Mouse (Mus musculus): ENCODE results near the gene Shkbp1. TPM values are rescaled to one million over a fixed set of nuclear protein-coding genes. Genes with fewer than 3 reads are reported as not detected.

Gene Shkbp1
- polyA plus RNA-seq, 1 experiment from 2014 or later, result 52.5 TPM

GRCm38 (mm10) chr7:27315958-27316357 is 39.9 kb downstream of the Shkbp1 start:
- no peak overlapping the region for H3K27ac ChIP-seq (replicated peaks; ENCODE audit: low read depth, low read length)
- no peaks in the 10 kb centered on the region for H3K36me3 ChIP-seq (ENCODE audit: control insufficient read depth, insufficient read depth, low read length)
- no peak overlapping the region for H3K4me3 ChIP-seq (replicated peaks; ENCODE audit: low read depth, low read length)
- 15% methylated on average over 7 of the region's 7 CpGs for WGBS
- H3K4me2 ChIP-seq (ENCODE audit: low read length), result no peak overlapping the region
- H3K9me3 ChIP-seq (ENCODE audit: control insufficient read depth, low read length), result peaks cover 4% of the 10 kb centered on the region; the same call in 1 of the 2 replicates
- no peaks in the 10 kb centered on the region for H3K4me1 ChIP-seq (ENCODE audit: control insufficient read depth, insufficient read depth, low read length)
- DNase-seq (peak; percentile 48), ATAC-seq (ENCODE audit: low FRiP score, low TSS enrichment) (peak; percentile 34; the same call in 1 of the 2 replicates)
- H3K9ac ChIP-seq (replicated peaks; ENCODE audit: low read length), result no peak overlapping the region
- H3K27me3 ChIP-seq (ENCODE audit: control insufficient read depth, insufficient read depth, low read length), result no peaks in the 10 kb centered on the region

- H3K9ac ChIP-seq (replicated peaks; ENCODE audit: low read length), result no peak overlapping the region
- peaks cover 4% of the 10 kb centered on the region; the same call in 1 of the 2 replicates for H3K9me3 ChIP-seq (ENCODE audit: control insufficient read depth, low read length)
- 91% methylated on average over 3 of the region's 3 CpGs for WGBS
- H3K4me3 ChIP-seq (replicated peaks; ENCODE audit: low read depth, low read length), result no peak overlapping the region
- H3K4me1 ChIP-seq (ENCODE audit: control insufficient read depth, insufficient read depth, low read length), result 0 out of 2 replicates have a peak, but pooled peaks cover 6% of the 10 kb centered on the region
- no peak overlapping the region for H3K4me2 ChIP-seq (ENCODE audit: low read length)
- DNase-seq, result no peak
- no peaks in the 10 kb centered on the region for H3K36me3 ChIP-seq (ENCODE audit: control insufficient read depth, insufficient read depth, low read length)
- H3K27ac ChIP-seq (replicated peaks; ENCODE audit: low read depth, low read length), result no peak overlapping the region
- H3K27me3 ChIP-seq (ENCODE audit: control insufficient read depth, insufficient read depth, low read length), result no peaks in the 10 kb centered on the region
- ATAC-seq (ENCODE audit: low FRiP score, low TSS enrichment), result no peak
These were observed 41.4 kb downstream of the Shkbp1 start for GRCm38 (mm10) chr7:27314393-27314792.

- 0 out of 2 replicates have a peak, but pooled peaks cover 10% of the 10 kb centered on the region for H3K4me1 ChIP-seq (ENCODE audit: control insufficient read depth, insufficient read depth, low read length)
- peaks cover 4% of the 10 kb centered on the region; the same call in 1 of the 2 replicates for H3K9me3 ChIP-seq (ENCODE audit: control insufficient read depth, low read length)
- peaks cover 4% of the 10 kb centered on the region; the same call in 1 of the 2 replicates for H3K27me3 ChIP-seq (ENCODE audit: control insufficient read depth, insufficient read depth, low read length)
- no peak for ATAC-seq (ENCODE audit: low FRiP score, low TSS enrichment)
- DNase-seq, result no peak
- H3K27ac ChIP-seq (replicated peaks; ENCODE audit: low read depth, low read length), result no peak overlapping the region
- H3K4me3 ChIP-seq (replicated peaks; ENCODE audit: low read depth, low read length), result no peak overlapping the region
- 94% methylated on average over 12 of the region's 12 CpGs for WGBS
- no peak overlapping the region for H3K9ac ChIP-seq (replicated peaks; ENCODE audit: low read length)
- no peaks in the 10 kb centered on the region for H3K36me3 ChIP-seq (ENCODE audit: control insufficient read depth, insufficient read depth, low read length)
- H3K4me2 ChIP-seq (ENCODE audit: low read length), result no peak overlapping the region
These were observed 44.1 kb downstream of the Shkbp1 start for GRCm38 (mm10) chr7:27311651-27312284.

GRCm38 (mm10) chr7:27310996-27311535 is 44.8 kb downstream of the Shkbp1 start:
- DNase-seq, result no peak
- peaks cover 4% of the 10 kb centered on the region; the same call in 1 of the 2 replicates for H3K9me3 ChIP-seq (ENCODE audit: control insufficient read depth, low read length)
- H3K27me3 ChIP-seq (ENCODE audit: control insufficient read depth, insufficient read depth, low read length), result peaks cover 4% of the 10 kb centered on the region; the same call in 1 of the 2 replicates
- no peaks in the 10 kb centered on the region for H3K36me3 ChIP-seq (ENCODE audit: control insufficient read depth, insufficient read depth, low read length)
- no peak overlapping the region for H3K27ac ChIP-seq (replicated peaks; ENCODE audit: low read depth, low read length)
- no peak overlapping the region for H3K9ac ChIP-seq (replicated peaks; ENCODE audit: low read length)
- H3K4me2 ChIP-seq (ENCODE audit: low read length), result no peak overlapping the region; the same call in 1 of the 2 replicates
- WGBS, result 49% methylated on average over 8 of the region's 8 CpGs
- no peak for ATAC-seq (ENCODE audit: low FRiP score, low TSS enrichment)
- 0 out of 2 replicates have a peak, but pooled peaks cover 10% of the 10 kb centered on the region for H3K4me1 ChIP-seq (ENCODE audit: control insufficient read depth, insufficient read depth, low read length)
- H3K4me3 ChIP-seq (replicated peaks; ENCODE audit: low read depth, low read length), result no peak overlapping the region

- peaks cover 4% of the 10 kb centered on the region; the same call in 1 of the 2 replicates for H3K9me3 ChIP-seq (ENCODE audit: control insufficient read depth, low read length)
- ATAC-seq (ENCODE audit: low FRiP score, low TSS enrichment) (peak; percentile 46; the same call in 1 of the 2 replicates), DNase-seq (peak; percentile 72)
- H3K4me2 ChIP-seq (ENCODE audit: low read length), result peak overlapping the region; percentile 54
- H3K27me3 ChIP-seq (ENCODE audit: control insufficient read depth, insufficient read depth, low read length), result peaks cover 4% of the 10 kb centered on the region; the same call in 1 of the 2 replicates
- 0 out of 2 replicates have a peak, but pooled peaks cover 10% of the 10 kb centered on the region for H3K4me1 ChIP-seq (ENCODE audit: control insufficient read depth, insufficient read depth, low read length)
- WGBS, result 6% methylated on average over 17 of the region's 17 CpGs
- no peak overlapping the region for H3K27ac ChIP-seq (replicated peaks; ENCODE audit: low read depth, low read length)
- peak overlapping the region; percentile 24; the same call in 1 of the 2 replicates for H3K4me3 ChIP-seq (replicated peaks; ENCODE audit: low read depth, low read length)
- H3K9ac ChIP-seq (replicated peaks; ENCODE audit: low read length), result peak overlapping the region; percentile 37; the same call in 1 of the 2 replicates
- no peaks in the 10 kb centered on the region for H3K36me3 ChIP-seq (ENCODE audit: control insufficient read depth, insufficient read depth, low read length)
These were observed 45.5 kb downstream of the Shkbp1 start for GRCm38 (mm10) chr7:27310306-27310705.

GRCm38 (mm10) chr7:27309832-27310231 is 46.0 kb downstream of the Shkbp1 start:
- H3K9ac ChIP-seq (replicated peaks; ENCODE audit: low read length), result no peak overlapping the region
- H3K27ac ChIP-seq (replicated peaks; ENCODE audit: low read depth, low read length), result no peak overlapping the region
- H3K4me3 ChIP-seq (replicated peaks; ENCODE audit: low read depth, low read length), result no peak overlapping the region
- 0 out of 2 replicates have a peak, but pooled peaks cover 10% of the 10 kb centered on the region for H3K4me1 ChIP-seq (ENCODE audit: control insufficient read depth, insufficient read depth, low read length)
- peaks cover 4% of the 10 kb centered on the region; the same call in 1 of the 2 replicates for H3K9me3 ChIP-seq (ENCODE audit: control insufficient read depth, low read length)
- WGBS, result 49% methylated on average over 3 of the region's 3 CpGs
- peaks cover 4% of the 10 kb centered on the region; the same call in 1 of the 2 replicates for H3K27me3 ChIP-seq (ENCODE audit: control insufficient read depth, insufficient read depth, low read length)
- DNase-seq (no peak), ATAC-seq (ENCODE audit: low FRiP score, low TSS enrichment) (no peak)
- no peaks in the 10 kb centered on the region for H3K36me3 ChIP-seq (ENCODE audit: control insufficient read depth, insufficient read depth, low read length)
- H3K4me2 ChIP-seq (ENCODE audit: low read length), result no peak overlapping the region

- 15% methylated on average over 28 of the region's 28 CpGs for WGBS
- Histone ChIP-seq H3K9ac (replicated peaks; ENCODE audit: low read length) (no peak overlapping the region), H3K27me3 (ENCODE audit: control insufficient read depth, insufficient read depth, low read length) (peaks cover 4% of the 10 kb centered on the region; the same call in 1 of the 2 replicates), H3K27ac (replicated peaks; ENCODE audit: low read depth, low read length) (no peak overlapping the region), H3K4me2 (ENCODE audit: low read length) (peak overlapping the region; percentile 48), H3K4me1 (ENCODE audit: control insufficient read depth, insufficient read depth, low read length) (0 out of 2 replicates have a peak, but pooled peaks cover 10% of the 10 kb centered on the region), H3K4me3 (replicated peaks; ENCODE audit: low read depth, low read length) (peak overlapping the region; percentile 14; the same call in 1 of the 2 replicates), H3K36me3 (ENCODE audit: control insufficient read depth, insufficient read depth, low read length) (no peaks in the 10 kb centered on the region), H3K9me3 (ENCODE audit: control insufficient read depth, low read length) (peaks cover 4% of the 10 kb centered on the region; the same call in 1 of the 2 replicates)
- DNase-seq (peak; percentile 40), ATAC-seq (ENCODE audit: low FRiP score, low TSS enrichment) (no peak)
These were observed 46.8 kb downstream of the Shkbp1 start for GRCm38 (mm10) chr7:27308821-27309549.

GRCm38 (mm10) chr7:27307551-27307950 is 48.3 kb downstream of the Shkbp1 start:
- Histone ChIP-seq H3K9ac (replicated peaks; ENCODE audit: low read length) (no peak overlapping the region), H3K4me1 (ENCODE audit: control insufficient read depth, insufficient read depth, low read length) (0 out of 2 replicates have a peak, but pooled peaks cover 10% of the 10 kb centered on the region), H3K9me3 (ENCODE audit: control insufficient read depth, low read length) (no peaks in the 10 kb centered on the region), H3K4me3 (replicated peaks; ENCODE audit: low read depth, low read length) (no peak overlapping the region), H3K36me3 (ENCODE audit: control insufficient read depth, insufficient read depth, low read length) (no peaks in the 10 kb centered on the region), H3K27me3 (ENCODE audit: control insufficient read depth, insufficient read depth, low read length) (peaks cover 4% of the 10 kb centered on the region; the same call in 1 of the 2 replicates), H3K4me2 (ENCODE audit: low read length) (no peak overlapping the region), H3K27ac (replicated peaks; ENCODE audit: low read depth, low read length) (no peak overlapping the region)
- ATAC-seq (ENCODE audit: low FRiP score, low TSS enrichment) (no peak), DNase-seq (no peak)
- 40% methylated on average over 9 of the region's 9 CpGs for WGBS
